Mouse (Mus musculus) G1E (cell line): ENCODE measurements around the gene Tex9.

ENCODE experiments used
- CTCF ChIP-seq: IDR thresholded peaks from 2 replicates; pipeline ENCODE4 v1.5.1; 2012; ENCODE audit warnings: low read depth, low read length, inconsistent platforms, mixed read lengths
- GATA1 ChIP-seq: IDR thresholded peaks from 2 replicates; pipeline ENCODE4 v1.6.1; 2012; ENCODE audit warnings: borderline replicate concordance, low read length, inconsistent platforms, mixed read lengths

- no peak for TF ChIP-seq CTCF
- TF ChIP-seq GATA1 = no peak
Measured at GRCm38 (mm10) chr9:72469851-72470250, 22.2 kb downstream of the Tex9 start.
